ENCODE assay signal across 8 mouse cellular contexts in the genomic region with DNA sequence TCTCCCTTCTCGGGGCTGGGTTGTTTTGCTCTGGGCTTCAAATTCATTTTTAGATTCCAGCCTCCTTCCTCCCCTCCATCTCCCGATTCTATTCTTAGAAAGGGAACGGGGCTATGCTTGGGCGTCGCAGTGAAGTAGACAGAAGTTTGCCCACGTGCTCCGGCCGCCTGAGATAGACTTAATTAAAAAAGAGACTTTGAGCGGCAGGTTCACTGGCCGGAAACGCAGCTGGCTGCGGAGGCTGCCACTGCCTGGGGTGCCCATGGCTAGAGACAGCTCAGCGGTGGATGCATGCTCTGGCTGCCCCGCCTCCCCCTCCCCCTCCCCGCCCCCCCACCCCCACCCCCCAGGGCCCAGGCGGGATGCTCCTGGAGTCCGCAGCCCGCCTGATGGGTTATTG. TPM values are rescaled to one million over a fixed set of nuclear protein-coding genes. Genes with fewer than 3 reads are reported as not detected.
A peak's percentile ranks its signal among the peaks of the same experiment; 100 is the strongest.
DNase-seq lines count a peak whose midpoint lies in the region; ATAC-seq lines count a peak whose summit lies in the region.

No protein-coding gene starts in this region.

- H3K4me2 ChIP-seq in hindbrain, embryonic 14.5 days (replicated peaks) = peak overlapping the region; percentile 34
- H3K4me2 ChIP-seq in midbrain, embryonic 12.5 days (replicated peaks) = peak overlapping the region; percentile 33

- peaks cover 8% of the 10 kb centered on the region; the same call in 1 of the 2 replicates for H3K27me3 ChIP-seq in hindbrain, embryonic 14.5 days (ENCODE audit: control insufficient read depth, insufficient read depth, low read length)
- H3K27me3 ChIP-seq in midbrain, embryonic 12.5 days = peaks cover 31% of the 10 kb centered on the region
- H3K27me3 ChIP-seq in splenic B cell, adult 2 months (ENCODE audit: control insufficient read depth, insufficient read depth, low read length, poor library complexity, severe bottlenecking) = no peaks in the 10 kb centered on the region

- DNase-seq in B cell, adult 2 months = peak; percentile 33 to 43
- peak; percentile 43 for DNase-seq in gastrocnemius, adult 18-20 months (ENCODE audit: low spot score)
- peak; percentile 73 for DNase-seq in hindbrain, embryonic 14.5 days (ENCODE audit: low spot score)
- DNase-seq in layer of hippocampus, postnatal 36 days = peak; percentile 36 to 39
- peak; percentile 48 for DNase-seq in splenic B cell, adult 2 months (ENCODE audit: low read depth, low spot score)
- DNase-seq in spleen, postnatal 4 days (ENCODE audit: low spot score in 2 of 2) = no peak

- H3K27ac ChIP-seq in brown adipose tissue, adult 24 weeks (replicated peaks; ENCODE audit: low read depth, low read length) = peak overlapping the region; percentile 47; the same call in 1 of the 2 replicates
- no peak overlapping the region for H3K27ac ChIP-seq in hindbrain, embryonic 14.5 days
- peak overlapping the region; percentile 49 for H3K27ac ChIP-seq in midbrain, embryonic 12.5 days (replicated peaks)

- no peak overlapping the region for H3K4me3 ChIP-seq in brown adipose tissue, adult 24 weeks (ENCODE audit: insufficient read depth, low read depth, low read length)
- H3K4me3 ChIP-seq in hindbrain, embryonic 14.5 days (replicated peaks; ENCODE audit: low read length) = no peak overlapping the region
- 0 out of 2 replicates have a peak overlapping the region, but pooled peaks have one; percentile 10 for H3K4me3 ChIP-seq in midbrain, embryonic 12.5 days

- 0 out of 2 replicates have a peak, but pooled peaks cover 4% of the 10 kb centered on the region for H3K4me1 ChIP-seq in brown adipose tissue, adult 24 weeks (ENCODE audit: control insufficient read depth, insufficient read depth, insufficient read length, low read length)
- peaks cover 7% of the 10 kb centered on the region for H3K4me1 ChIP-seq in hindbrain, embryonic 14.5 days (replicated peaks; ENCODE audit: control insufficient read depth, insufficient read depth, low read length)
- peaks cover 16% of the 10 kb centered on the region for H3K4me1 ChIP-seq in midbrain, embryonic 12.5 days

- WGBS in hindbrain, embryonic 14.5 days = 3% methylated on average over 17 of the region's 18 CpGs
- WGBS in midbrain, embryonic 12.5 days = 2% methylated on average over 13 of the region's 18 CpGs

- peak; percentile 79 for ATAC-seq in hindbrain, embryonic 14.5 days (ENCODE audit: low FRiP score)
- ATAC-seq in midbrain, embryonic 12.5 days (ENCODE audit: low FRiP score, low read depth) = peak; percentile 86

- H3K9me3 ChIP-seq in hindbrain, embryonic 14.5 days (ENCODE audit: control insufficient read depth, low read length) = no peaks in the 10 kb centered on the region
- no peaks in the 10 kb centered on the region for H3K9me3 ChIP-seq in midbrain, embryonic 12.5 days

- no peak overlapping the region for H3K9ac ChIP-seq in hindbrain, embryonic 14.5 days
- H3K9ac ChIP-seq in midbrain, embryonic 12.5 days (replicated peaks) = no peak overlapping the region

- no peaks in the 10 kb centered on the region for H3K36me3 ChIP-seq in hindbrain, embryonic 14.5 days (replicated peaks; ENCODE audit: control insufficient read depth, insufficient read depth)
- H3K36me3 ChIP-seq in midbrain, embryonic 12.5 days = no peaks in the 10 kb centered on the region
- H3K36me3 ChIP-seq in splenic B cell, adult 2 months (ENCODE audit: control insufficient read depth, insufficient read depth, low read length, poor library complexity, severe bottlenecking) = no peaks in the 10 kb centered on the region

RNA-seq across cellular contexts. Expression of a gene that starts 31.2 kb away (rescaled TPM):
- polyA plus RNA-seq in brown adipose tissue, adult 24 weeks (2012; ENCODE audit: insufficient read depth, insufficient read length, missing spikeins) = 108 and 141 TPM in 2 replicates
- 10 to 100 TPM; 17.2 to 31.9 TPM for total RNA-seq in gastrocnemius, adult 18-20 months (2021)
- 5.3 and 5.4 TPM in 2 replicates for polyA plus RNA-seq in hindbrain, embryonic 14.5 days (2014; fragmentation: Nextera tagmentation; extraction: Ambion mirVana)
- total RNA-seq in layer of hippocampus, postnatal 36 days (2021) = 10 to 100 TPM; 20.3 to 23.2 TPM
- 4.6 and 4.8 TPM in 2 replicates for polyA plus RNA-seq in midbrain, embryonic 12.5 days (2016; fragmentation: Nextera tagmentation; extraction: Ambion mirVana)

Comparison
In these comparisons a context has a peak if more than half of its experiments do, and no peak if none do; other contexts are left out.
1. DNase-seq: peak in B cell, adult 2 months (2 of 2), gastrocnemius, adult 18-20 months (single experiment), hindbrain, embryonic 14.5 days (single experiment), layer of hippocampus, postnatal 36 days (2 of 2) and splenic B cell, adult 2 months (single experiment); none in spleen, postnatal 4 days (0 of 2).
2. RNA of a gene that starts 31.2 kb away (polyA plus RNA-seq): 108 to 141 TPM in brown adipose tissue, adult 24 weeks; 5.3 to 5.4 TPM in hindbrain, embryonic 14.5 days and 4.6 to 4.8 TPM in midbrain, embryonic 12.5 days; every median in the first group is over 10 times any median in the second.